Mouse (Mus musculus): ENCODE results near the gene Haus3. TPM values are rescaled to one million over a fixed set of nuclear protein-coding genes. Genes with fewer than 3 reads are reported as not detected.

The Haus3 gene
- 10 to 100 TPM in 22 of 26 experiments, 1 to 10 TPM in 4; 5.8 to 43.5 (median 15.7) TPM for total RNA-seq (2018; cell fraction: chromatin; rRNA removed)
- total RNA-seq (2018; cell fraction: cytosol; rRNA removed), result 10 to 100 TPM in 10 of 26 experiments, 1 to 10 TPM in 16; 3.0 to 13.4 (median 9.3) TPM
- total RNA-seq (2018; cell fraction: nucleus; rRNA removed), result 10 to 100 TPM in 17 of 26 experiments, 1 to 10 TPM in 9; 5.4 to 33.4 (median 14.1) TPM
- polyA plus RNA-seq (2018), result 11.3 to 21.0 TPM (median 14.3 TPM) in 3 replicates

DNA sequence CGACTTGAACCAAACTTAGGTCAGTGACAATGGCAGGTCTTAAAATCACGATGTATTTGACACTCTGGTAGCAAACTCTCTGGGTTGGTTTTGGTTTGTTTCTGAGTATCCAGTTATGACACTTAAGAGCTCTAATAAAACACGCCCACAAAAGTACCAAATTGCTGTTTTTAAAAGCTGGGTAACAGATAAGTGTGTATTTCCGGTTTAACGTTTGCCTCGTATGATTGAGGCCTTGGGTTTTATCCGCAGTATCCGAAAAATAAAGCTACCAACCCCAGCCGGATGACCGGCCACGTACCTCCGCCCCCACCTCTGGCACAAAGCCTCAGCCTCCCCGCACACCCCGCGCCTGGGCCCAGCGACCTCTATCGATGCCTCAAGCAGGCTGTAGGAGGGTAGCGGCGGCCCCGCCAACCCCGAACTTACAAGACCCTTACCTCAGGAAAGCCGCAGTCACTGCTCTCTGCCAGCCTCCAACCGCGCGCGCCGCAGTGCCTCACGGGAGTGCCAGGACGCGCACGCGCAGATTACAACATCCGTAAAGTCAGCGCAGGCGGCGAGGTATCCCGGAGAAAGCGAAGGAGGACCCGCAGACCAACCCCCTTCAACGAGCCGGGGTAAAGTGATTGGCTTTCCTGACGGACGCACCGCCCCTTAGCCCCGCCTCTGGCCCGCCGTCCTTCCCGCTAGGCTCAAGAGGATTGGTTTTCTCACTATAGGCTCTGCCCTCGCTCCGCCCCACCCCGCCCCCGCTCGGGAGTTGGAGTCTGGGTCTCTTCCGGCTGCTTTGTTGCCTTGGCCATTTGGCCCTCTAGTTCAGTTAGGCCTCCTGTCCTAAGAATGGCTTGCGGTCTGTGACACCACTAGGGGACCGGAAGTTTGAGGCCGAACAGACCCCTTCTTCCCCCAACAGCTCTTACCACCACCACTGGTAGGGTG, at the start of gene Haus3, which contains the start of gene Poln:
Gene Haus3 (minus strand): TSS at position 578 of the 942 bp plus-strand sequence.
Gene Poln (minus strand): TSS at position 499 of the 942 bp plus-strand sequence.
- H3K79me2 ChIP-seq (ENCODE audit: inconsistent target), result peaks cover 47% of the 10 kb centered on the region
- H3K36me3 ChIP-seq (ENCODE audit: inconsistent target), result no peaks in the 10 kb centered on the region; the same call in 1 of the 2 replicates
- peak within 1 kb of the TSS; percentile 54 for H3K4me3 ChIP-seq (ENCODE audit: inconsistent target)
- peak within 1 kb of the TSS; percentile 79 for H3K27ac ChIP-seq
- WGBS (ENCODE audit: missing documents), result under 1% methylated on average over 57 of the region's 57 CpGs

GRCm38 (mm10) chr5:34218672-34219071, 49.3 kb upstream of the Haus3 start:
- Histone ChIP-seq H3K36me3 (ENCODE audit: inconsistent target) (no peaks in the 10 kb centered on the region), H3K4me3 (ENCODE audit: inconsistent target) (no peak overlapping the region), H3K79me2 (ENCODE audit: inconsistent target) (no peaks in the 10 kb centered on the region), H3K27ac (no peak overlapping the region)
- 79% methylated on average over 3 of the region's 5 CpGs for WGBS (ENCODE audit: missing documents)

- 89% methylated on average over 7 of the region's 9 CpGs for WGBS (ENCODE audit: missing documents)
- H3K4me3 ChIP-seq (ENCODE audit: inconsistent target), result no peak overlapping the region
Measured at GRCm38 (mm10) chr5:34217756-34218155, 48.4 kb upstream of the Haus3 start.

GRCm38 (mm10) chr5:34216025-34216424, 46.7 kb upstream of the Haus3 start:
- Histone ChIP-seq H3K4me3 (ENCODE audit: inconsistent target) (no peak overlapping the region), H3K79me2 (ENCODE audit: inconsistent target) (no peaks in the 10 kb centered on the region), H3K27ac (no peak overlapping the region), H3K36me3 (ENCODE audit: inconsistent target) (no peaks in the 10 kb centered on the region)
- 97% methylated on average over 7 of the region's 7 CpGs for WGBS (ENCODE audit: missing documents)

More at GRCm38 (mm10) chr5:34217756-34218155, 48.4 kb upstream of the Haus3 start:
- Histone ChIP-seq H3K79me2 (ENCODE audit: inconsistent target) (no peaks in the 10 kb centered on the region), H3K27ac (no peak overlapping the region), H3K36me3 (ENCODE audit: inconsistent target) (no peaks in the 10 kb centered on the region)

DNA sequence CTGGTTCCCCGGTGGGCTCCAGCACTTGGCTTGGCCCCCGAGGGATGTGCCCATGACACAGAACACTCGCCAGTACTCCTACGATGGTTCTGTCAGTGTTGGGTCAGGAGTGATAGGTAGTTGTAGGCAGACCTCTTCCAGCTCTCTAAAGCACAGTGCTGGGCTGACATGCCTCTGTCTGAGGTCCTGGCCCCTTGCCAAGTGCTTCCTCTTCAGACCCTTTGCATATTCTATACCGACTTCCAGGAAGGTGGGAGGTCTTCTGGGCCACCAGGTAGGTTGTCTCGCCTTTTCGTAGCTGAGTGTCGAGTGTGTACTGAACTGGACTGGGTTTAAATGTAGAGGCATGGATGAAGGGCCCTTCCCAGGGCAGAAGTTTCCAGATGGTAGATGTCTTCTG, 44.3 kb upstream of the Haus3 start:
- Histone ChIP-seq H3K4me3 (ENCODE audit: inconsistent target) (no peak overlapping the region), H3K79me2 (ENCODE audit: inconsistent target) (no peaks in the 10 kb centered on the region), H3K27ac (no peak overlapping the region), H3K36me3 (ENCODE audit: inconsistent target) (no peaks in the 10 kb centered on the region)
- 93% methylated on average over 8 of the region's 8 CpGs for WGBS (ENCODE audit: missing documents)

GRCm38 (mm10) chr5:34210279-34210678, 41.0 kb upstream of the Haus3 start:
- H3K79me2 ChIP-seq (ENCODE audit: inconsistent target), result no peaks in the 10 kb centered on the region
- H3K27ac ChIP-seq, result no peak overlapping the region
- H3K4me3 ChIP-seq (ENCODE audit: inconsistent target), result no peak overlapping the region
- no peaks in the 10 kb centered on the region for H3K36me3 ChIP-seq (ENCODE audit: inconsistent target)
- 8% methylated on average over 1 of the region's 1 CpGs for WGBS (ENCODE audit: missing documents)

DNA sequence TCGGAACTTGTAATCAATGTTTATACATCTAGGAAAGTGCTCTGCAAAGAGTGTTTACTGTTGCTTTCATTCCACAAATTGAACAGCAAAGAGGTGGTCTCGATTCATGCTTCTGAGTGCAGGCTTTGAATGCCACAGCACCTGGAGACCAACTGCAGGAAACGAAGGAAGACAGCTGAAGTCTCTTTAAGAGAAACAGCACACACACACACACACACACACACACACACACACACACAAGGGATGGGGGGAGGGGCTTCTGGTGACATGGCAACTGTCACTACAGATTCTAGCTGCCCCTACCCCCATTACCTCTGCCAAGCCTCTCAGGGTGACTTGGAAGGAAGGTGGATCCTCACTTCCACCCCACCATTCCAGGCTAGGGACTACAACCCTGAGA, 38.2 kb upstream of the Haus3 start:
- Histone ChIP-seq H3K36me3 (ENCODE audit: inconsistent target) (no peaks in the 10 kb centered on the region), H3K79me2 (ENCODE audit: inconsistent target) (no peaks in the 10 kb centered on the region), H3K4me3 (ENCODE audit: inconsistent target) (no peak overlapping the region), H3K27ac (no peak overlapping the region)
- 48% methylated on average over 2 of the region's 3 CpGs for WGBS (ENCODE audit: missing documents)

DNA sequence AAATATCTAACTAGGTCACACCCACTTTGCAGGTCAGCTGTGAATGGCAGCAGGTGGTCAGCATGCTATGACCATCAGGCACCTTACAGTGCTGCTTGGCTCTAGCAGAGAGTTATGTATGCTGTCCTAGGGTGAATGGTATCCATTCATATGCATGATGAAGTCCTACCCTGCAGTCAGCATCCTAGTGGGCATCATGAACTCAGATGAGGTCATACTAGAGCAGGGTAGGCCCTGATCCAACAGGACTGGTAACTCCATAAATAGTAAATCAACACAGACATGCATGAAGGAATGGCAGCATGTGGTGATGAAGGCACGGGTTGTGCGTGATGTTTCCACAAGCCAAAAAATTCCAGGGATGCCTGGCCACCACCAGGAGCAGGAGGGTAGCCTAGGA, 36.5 kb upstream of the Haus3 start:
- H3K4me3 ChIP-seq (ENCODE audit: inconsistent target), result no peak overlapping the region
- WGBS (ENCODE audit: missing documents), result 86% methylated on average over 2 of the region's 2 CpGs
- H3K27ac ChIP-seq, result no peak overlapping the region
- H3K36me3 ChIP-seq (ENCODE audit: inconsistent target), result no peaks in the 10 kb centered on the region
- H3K79me2 ChIP-seq (ENCODE audit: inconsistent target), result no peaks in the 10 kb centered on the region

- H3K36me3 ChIP-seq (ENCODE audit: inconsistent target), result no peaks in the 10 kb centered on the region
- 90% methylated on average over 2 of the region's 2 CpGs for WGBS (ENCODE audit: missing documents)
- no peak overlapping the region for H3K4me3 ChIP-seq (ENCODE audit: inconsistent target)
- no peaks in the 10 kb centered on the region for H3K79me2 ChIP-seq (ENCODE audit: inconsistent target)
- no peak overlapping the region for H3K27ac ChIP-seq
Measured at GRCm38 (mm10) chr5:34204911-34205310, 35.6 kb upstream of the Haus3 start.

GRCm38 (mm10) chr5:34202006-34202405, 32.7 kb upstream of the Haus3 start:
- Histone ChIP-seq H3K4me3 (ENCODE audit: inconsistent target) (no peak overlapping the region), H3K36me3 (ENCODE audit: inconsistent target) (no peaks in the 10 kb centered on the region), H3K79me2 (ENCODE audit: inconsistent target) (no peaks in the 10 kb centered on the region), H3K27ac (no peak overlapping the region)
- WGBS (ENCODE audit: missing documents), result 90% methylated on average over 4 of the region's 4 CpGs

- no peaks in the 10 kb centered on the region for H3K36me3 ChIP-seq (ENCODE audit: inconsistent target)
- H3K4me3 ChIP-seq (ENCODE audit: inconsistent target), result no peak overlapping the region
- no peaks in the 10 kb centered on the region for H3K79me2 ChIP-seq (ENCODE audit: inconsistent target)
- WGBS (ENCODE audit: missing documents), result 25% methylated on average over 2 of the region's 2 CpGs
- no peak overlapping the region for H3K27ac ChIP-seq
Measured at GRCm38 (mm10) chr5:34201396-34201795, 32.1 kb upstream of the Haus3 start.

DNA sequence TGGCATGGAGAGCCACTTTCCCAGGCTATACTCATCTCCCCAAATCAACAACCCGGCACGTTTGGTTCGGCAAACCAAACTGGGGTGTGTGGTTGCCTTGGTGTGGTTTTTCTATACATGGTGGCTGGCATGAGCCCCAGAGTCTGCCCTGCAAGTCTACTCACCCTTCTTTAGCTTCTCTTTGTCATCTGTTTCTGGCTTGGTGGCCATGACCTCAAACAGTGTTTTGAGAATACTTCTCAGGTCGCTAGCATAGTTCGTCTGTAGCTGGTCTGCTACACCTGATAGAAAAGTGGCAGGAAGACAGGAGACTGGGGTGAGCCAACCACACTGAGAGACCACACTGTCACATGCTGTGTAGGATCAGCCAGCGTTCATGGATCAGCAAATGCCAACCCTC, 29.3 kb upstream of the Haus3 start:
- H3K27ac ChIP-seq, result no peak overlapping the region
- no peak overlapping the region for H3K4me3 ChIP-seq (ENCODE audit: inconsistent target)
- no peaks in the 10 kb centered on the region for H3K79me2 ChIP-seq (ENCODE audit: inconsistent target)
- WGBS (ENCODE audit: missing documents), result 60% methylated on average over 6 of the region's 6 CpGs
- no peaks in the 10 kb centered on the region for H3K36me3 ChIP-seq (ENCODE audit: inconsistent target)

GRCm38 (mm10) chr5:34197243-34197642, 27.9 kb upstream of the Haus3 start:
- WGBS (ENCODE audit: missing documents), result 71% methylated on average over 4 of the region's 4 CpGs

DNA sequence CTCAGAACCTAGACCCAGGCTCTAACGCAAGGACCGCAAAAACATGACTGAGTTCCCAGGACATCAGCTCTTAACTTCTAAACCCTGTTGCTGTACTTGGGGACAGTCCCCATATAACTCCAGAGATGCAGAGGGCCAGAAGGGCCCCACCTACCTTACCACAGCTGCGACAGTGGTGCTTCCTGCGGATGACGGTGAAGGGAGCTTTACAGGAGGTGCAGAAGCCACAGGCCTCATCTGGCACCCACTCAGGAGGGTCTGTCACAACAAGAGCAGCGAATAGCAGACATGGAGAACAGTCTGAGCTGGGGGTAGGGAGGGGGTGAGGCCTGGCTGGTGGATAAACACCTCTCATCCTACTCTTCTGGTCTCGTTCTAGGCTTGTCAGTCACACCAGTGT, 27.1 kb upstream of the Haus3 start:
- no peak overlapping the region for H3K27ac ChIP-seq
- no peaks in the 10 kb centered on the region for H3K79me2 ChIP-seq (ENCODE audit: inconsistent target)
- H3K36me3 ChIP-seq (ENCODE audit: inconsistent target), result no peaks in the 10 kb centered on the region
- WGBS (ENCODE audit: missing documents), result 59% methylated on average over 7 of the region's 7 CpGs
- H3K4me3 ChIP-seq (ENCODE audit: inconsistent target), result no peak overlapping the region

More at GRCm38 (mm10) chr5:34197243-34197642, 27.9 kb upstream of the Haus3 start:
- no peaks in the 10 kb centered on the region for H3K36me3 ChIP-seq (ENCODE audit: inconsistent target)
- no peak overlapping the region for H3K4me3 ChIP-seq (ENCODE audit: inconsistent target)
- H3K27ac ChIP-seq, result no peak overlapping the region
- no peaks in the 10 kb centered on the region for H3K79me2 ChIP-seq (ENCODE audit: inconsistent target)

DNA sequence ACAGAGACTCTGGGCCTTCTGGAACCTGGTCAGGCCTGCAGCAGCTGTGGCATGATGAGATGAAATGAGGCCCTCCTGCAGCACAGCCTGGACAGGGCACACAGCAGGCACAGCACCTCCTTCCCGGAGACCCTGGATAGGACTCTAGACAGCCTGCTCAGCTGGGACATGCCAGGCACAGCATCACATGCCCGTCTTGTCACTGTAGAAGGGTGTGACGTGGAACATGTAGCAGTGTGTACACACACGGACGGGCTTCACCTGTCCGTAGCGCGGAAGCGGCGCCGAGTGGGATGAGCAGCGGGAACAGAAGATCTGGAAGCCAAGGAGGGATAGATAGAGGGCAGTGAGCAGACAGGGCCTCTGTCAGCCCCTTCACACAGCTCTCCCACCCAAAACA, 26.5 kb upstream of the Haus3 start:
- no peak overlapping the region for H3K4me3 ChIP-seq (ENCODE audit: inconsistent target)
- H3K36me3 ChIP-seq (ENCODE audit: inconsistent target), result no peaks in the 10 kb centered on the region
- H3K79me2 ChIP-seq (ENCODE audit: inconsistent target), result no peaks in the 10 kb centered on the region
- WGBS (ENCODE audit: missing documents), result 95% methylated on average over 12 of the region's 12 CpGs
- H3K27ac ChIP-seq, result no peak overlapping the region
